Mouse (Mus musculus): ENCODE data around the gene Ubn2. TPM values are rescaled to one million over a fixed set of nuclear protein-coding genes. Genes with fewer than 3 reads are reported as not detected.
"Not testable (repeated sequence)": the region's sequence is repeated elsewhere in the genome, so short reads cannot be mapped to it uniquely, and the experiment has no call there.

Gene Ubn2
- polyA plus RNA-seq, 1 experiment from 2014 or later = 11.2 TPM

- WGBS = 91% methylated on average over 7 of the region's 7 CpGs
- ATAC-seq (ENCODE audit: low read depth); H3K27ac ChIP-seq (ENCODE audit: low read length); H3K27me3 ChIP-seq (ENCODE audit: control insufficient read depth, insufficient read depth, low read depth, low read length); H3K9me3 ChIP-seq (ENCODE audit: control insufficient read depth, low read length); H3K4me3 ChIP-seq (ENCODE audit: low read length); H3K36me3 ChIP-seq (ENCODE audit: control insufficient read depth, insufficient read depth, low read length); H3K4me1 ChIP-seq (replicated peaks; ENCODE audit: control insufficient read depth, insufficient read depth, low read length); H3K9ac ChIP-seq (ENCODE audit: low read length); H3K4me2 ChIP-seq (ENCODE audit: low read depth, low read length): not testable (repeated sequence)
These were observed 114.8 kb downstream of the Ubn2 start for GRCm38 (mm10) chr6:38548595-38548994.

- peak overlapping the region; percentile 66 for H3K4me2 ChIP-seq (ENCODE audit: low read depth, low read length)
- H3K27me3 ChIP-seq (ENCODE audit: control insufficient read depth, insufficient read depth, low read depth, low read length); ATAC-seq (ENCODE audit: low read depth); H3K9me3 ChIP-seq (ENCODE audit: control insufficient read depth, low read length); H3K36me3 ChIP-seq (ENCODE audit: control insufficient read depth, insufficient read depth, low read length): not testable (repeated sequence)
- H3K4me1 ChIP-seq (replicated peaks; ENCODE audit: control insufficient read depth, insufficient read depth, low read length) = peaks cover 15% of the 10 kb centered on the region
- peak overlapping the region; percentile 87; the same call in 1 of the 2 replicates for H3K9ac ChIP-seq (ENCODE audit: low read length)
- WGBS = 79% methylated on average over 6 of the region's 6 CpGs
- peak overlapping the region; percentile 99 for H3K27ac ChIP-seq (ENCODE audit: low read length)
- peak overlapping the region; percentile 66 for H3K4me3 ChIP-seq (ENCODE audit: low read length)
These were observed 116.1 kb downstream of the Ubn2 start for GRCm38 (mm10) chr6:38549840-38550239.

GRCm38 (mm10) chr6:38550250-38551061, 116.7 kb downstream of the Ubn2 start:
- Histone ChIP-seq H3K36me3 (ENCODE audit: control insufficient read depth, insufficient read depth, low read length) (no peaks in the 10 kb centered on the region), H3K4me2 (ENCODE audit: low read depth, low read length) (peak overlapping the region; percentile 66), H3K4me1 (replicated peaks; ENCODE audit: control insufficient read depth, insufficient read depth, low read length) (peaks cover 15% of the 10 kb centered on the region), H3K27me3 (ENCODE audit: control insufficient read depth, insufficient read depth, low read depth, low read length) (no peaks in the 10 kb centered on the region), H3K9ac (ENCODE audit: low read length) (peak overlapping the region; percentile 87), H3K9me3 (ENCODE audit: control insufficient read depth, low read length) (no peaks in the 10 kb centered on the region), H3K4me3 (ENCODE audit: low read length) (peak overlapping the region; percentile 66), H3K27ac (ENCODE audit: low read length) (peak overlapping the region; percentile 99)
- WGBS = 4% methylated on average over 28 of the region's 28 CpGs
- peak; percentile 39 for ATAC-seq (ENCODE audit: low read depth)

DNA sequence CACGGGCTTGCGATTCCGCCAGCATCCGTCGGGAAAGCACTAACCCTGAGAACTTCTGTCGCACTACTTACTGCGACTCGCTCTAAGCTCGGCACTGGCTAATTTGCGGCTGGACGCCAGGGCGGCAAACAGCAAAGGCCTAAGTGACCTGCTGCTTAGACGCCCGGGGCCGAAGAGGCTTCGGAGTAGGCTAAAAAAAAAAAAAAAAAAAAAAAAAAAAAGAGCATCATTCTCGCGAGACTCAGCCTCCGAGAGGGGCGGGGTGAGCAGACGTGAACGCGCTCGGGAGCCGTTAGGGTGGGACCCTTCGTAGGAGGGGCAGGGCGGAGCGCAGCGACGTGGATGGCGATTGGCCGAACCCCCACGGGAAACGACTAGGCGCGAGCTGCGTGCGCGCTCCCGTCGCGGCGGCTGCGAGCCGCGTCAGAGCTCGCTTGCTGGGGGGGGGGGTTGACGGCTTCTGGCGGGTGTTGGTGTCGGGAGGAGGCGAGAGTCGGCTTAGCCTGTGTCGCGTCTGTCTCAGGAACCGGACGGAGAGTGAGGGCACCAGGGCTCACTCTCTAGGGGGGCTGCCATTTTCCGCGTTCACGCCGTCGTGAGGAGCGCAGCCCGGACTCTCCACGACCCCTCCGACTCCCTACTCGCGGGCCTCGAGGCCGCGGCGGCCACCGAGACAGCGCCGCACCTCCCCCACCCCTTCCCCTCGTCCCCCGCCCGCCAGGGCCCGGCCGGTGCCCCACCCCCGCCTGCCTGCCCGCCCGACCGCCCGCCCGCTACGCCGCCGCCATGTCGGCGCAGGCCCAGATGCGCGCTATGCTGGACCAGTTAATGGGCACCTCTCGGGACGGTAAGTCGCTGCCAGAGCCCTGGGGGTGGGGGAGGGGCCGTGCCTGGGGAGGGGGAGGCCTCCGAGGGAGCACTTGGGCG, 117.6 kb downstream of the Ubn2 start, which contains the start of gene Luc7l2:
Luc7l2 (plus strand) TSS at position 273 of the 927 bp plus-strand sequence.
- peaks cover 15% of the 10 kb centered on the region for H3K4me1 ChIP-seq (replicated peaks; ENCODE audit: control insufficient read depth, insufficient read depth, low read length)
- H3K9ac ChIP-seq (ENCODE audit: low read length) = peak within 1 kb of the TSS; percentile 93
- H3K9me3 ChIP-seq (ENCODE audit: control insufficient read depth, low read length) = no peaks in the 10 kb centered on the region
- ATAC-seq (ENCODE audit: low read depth) = peak; percentile 93
- peak within 1 kb of the TSS; percentile 67 for H3K4me2 ChIP-seq (ENCODE audit: low read depth, low read length)
- peak within 1 kb of the TSS; percentile 72 for H3K4me3 ChIP-seq (ENCODE audit: low read length)
- H3K36me3 ChIP-seq (ENCODE audit: control insufficient read depth, insufficient read depth, low read length) = no peaks in the 10 kb centered on the region
- H3K27me3 ChIP-seq (ENCODE audit: control insufficient read depth, insufficient read depth, low read depth, low read length) = no peaks in the 10 kb centered on the region
- H3K27ac ChIP-seq (ENCODE audit: low read length) = peak within 1 kb of the TSS; percentile 99
- WGBS = under 1% methylated on average over 84 of the region's 98 CpGs

GRCm38 (mm10) chr6:38551989-38552635, 118.4 kb downstream of the Ubn2 start:
- H3K9me3 ChIP-seq (ENCODE audit: control insufficient read depth, low read length) = no peaks in the 10 kb centered on the region
- H3K9ac ChIP-seq (ENCODE audit: low read length) = peak overlapping the region; percentile 93
- H3K4me1 ChIP-seq (replicated peaks; ENCODE audit: control insufficient read depth, insufficient read depth, low read length) = peaks cover 15% of the 10 kb centered on the region
- peak; percentile 95 for ATAC-seq (ENCODE audit: low read depth)
- no peaks in the 10 kb centered on the region for H3K36me3 ChIP-seq (ENCODE audit: control insufficient read depth, insufficient read depth, low read length)
- H3K27me3 ChIP-seq (ENCODE audit: control insufficient read depth, insufficient read depth, low read depth, low read length) = no peaks in the 10 kb centered on the region
- WGBS = under 1% methylated on average over 32 of the region's 32 CpGs
- peak overlapping the region; percentile 99 for H3K27ac ChIP-seq (ENCODE audit: low read length)
- H3K4me2 ChIP-seq (ENCODE audit: low read depth, low read length) = peak overlapping the region; percentile 67
- H3K4me3 ChIP-seq (ENCODE audit: low read length) = peak overlapping the region; percentile 72

- Histone ChIP-seq H3K4me3 (ENCODE audit: low read length) (peak overlapping the region; percentile 72), H3K4me2 (ENCODE audit: low read depth, low read length) (peak overlapping the region; percentile 67), H3K9me3 (ENCODE audit: control insufficient read depth, low read length) (no peaks in the 10 kb centered on the region), H3K9ac (ENCODE audit: low read length) (no peak overlapping the region), H3K27me3 (ENCODE audit: control insufficient read depth, insufficient read depth, low read depth, low read length) (no peaks in the 10 kb centered on the region), H3K36me3 (ENCODE audit: control insufficient read depth, insufficient read depth, low read length) (peaks cover 2% of the 10 kb centered on the region; the same call in 1 of the 2 replicates), H3K27ac (ENCODE audit: low read length) (no peak overlapping the region), H3K4me1 (replicated peaks; ENCODE audit: control insufficient read depth, insufficient read depth, low read length) (peaks cover 15% of the 10 kb centered on the region)
- ATAC-seq (ENCODE audit: low read depth) = no peak
- 15% methylated on average over 5 of the region's 5 CpGs for WGBS
These were observed 118.9 kb downstream of the Ubn2 start for GRCm38 (mm10) chr6:38552636-38553000.

Small RNA genes lying within 50 kb of the gene (microRNA-seq; reads per million reads assigned to microRNA genes)
- gene Mir7670 = not detected

Other genes with a start within 250 kb of the Ubn2 start
- 2.6 and 2.9 TPM in 2 replicates for gene D630045J12Rik, start 179.9 kb upstream of the Ubn2 start, polyA plus RNA-seq (2015; fragmentation: Nextera tagmentation; extraction: Ambion mirVana)
- gene Zc3hav1l, start 134.7 kb upstream of the Ubn2 start, polyA plus RNA-seq (2015; fragmentation: Nextera tagmentation; extraction: Ambion mirVana) = 7.3 and 8.7 TPM in 2 replicates
- 8.0 and 11.0 TPM in 2 replicates for gene Zc3hav1, start 79.3 kb upstream of the Ubn2 start, polyA plus RNA-seq (2015; fragmentation: Nextera tagmentation; extraction: Ambion mirVana)
- 7.9 and 8.3 TPM in 2 replicates for gene Ttc26, start 52.5 kb upstream of the Ubn2 start, polyA plus RNA-seq (2015; fragmentation: Nextera tagmentation; extraction: Ambion mirVana)
- gene Fmc1, start 99.6 kb downstream of the Ubn2 start, polyA plus RNA-seq (2015; fragmentation: Nextera tagmentation; extraction: Ambion mirVana) = 108 and 118 TPM in 2 replicates
- 40.8 and 44.2 TPM in 2 replicates for gene Luc7l2, start 117.4 kb downstream of the Ubn2 start, polyA plus RNA-seq (2015; fragmentation: Nextera tagmentation; extraction: Ambion mirVana)
- gene Klrg2, start 203.3 kb downstream of the Ubn2 start, polyA plus RNA-seq (2015; fragmentation: Nextera tagmentation; extraction: Ambion mirVana) = 0.09 and 0.15 TPM in 2 replicates
- 0.51 and 0.68 TPM in 2 replicates for gene Clec2l, start 229.1 kb downstream of the Ubn2 start, polyA plus RNA-seq (2015; fragmentation: Nextera tagmentation; extraction: Ambion mirVana)

Measured in lung, embryonic 16.5 days (tissue).